Mouse (Mus musculus): ENCODE results near the gene Fgf4. TPM values are rescaled to one million over a fixed set of nuclear protein-coding genes. Genes with fewer than 3 reads are reported as not detected.

The Fgf4 gene
- polyA plus RNA-seq (2014; fragmentation: Nextera tagmentation; extraction: Ambion mirVana): not detected in 2 replicates

DNA sequence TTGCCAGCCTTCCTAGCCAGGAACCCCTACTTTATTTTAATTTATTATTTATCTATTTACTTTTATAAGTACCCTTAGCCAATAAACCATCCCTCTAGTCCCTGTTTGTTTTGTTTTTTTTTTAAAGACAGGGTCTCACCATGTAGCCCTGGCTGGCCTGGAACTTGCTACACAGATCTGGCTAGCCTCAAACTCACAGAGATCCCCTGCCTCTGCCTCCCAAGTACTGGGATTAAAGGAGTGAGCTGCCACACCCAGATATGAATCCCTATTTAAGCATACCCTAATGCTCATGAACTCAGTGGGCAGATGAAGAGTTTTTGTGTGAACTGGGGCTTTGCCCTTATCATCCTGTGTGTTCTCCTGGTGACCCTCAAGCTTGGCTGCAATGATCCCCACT lies at the start of gene Fgf4:
Gene Fgf4, plus strand, starts transcription at position 301 of the 400 bp plus-strand sequence.
- H3K27ac ChIP-seq (ENCODE audit: low read depth, low read length): no peak within 1 kb of the TSS
- H3K4me3 ChIP-seq (ENCODE audit: low read depth, low read length): no peak within 1 kb of the TSS
- peaks cover 15% of the 10 kb centered on the region for H3K27me3 ChIP-seq (replicated peaks; ENCODE audit: control insufficient read depth, insufficient read depth, low read length)
- H3K9me3 ChIP-seq (ENCODE audit: control insufficient read depth, low read length): no peaks in the 10 kb centered on the region
- no peak within 1 kb of the TSS for H3K4me2 ChIP-seq
- no peak for DNase-seq (ENCODE audit: low spot score)
- no peaks in the 10 kb centered on the region for H3K36me3 ChIP-seq (ENCODE audit: control insufficient read depth, insufficient read depth, low read length)
- H3K9ac ChIP-seq (ENCODE audit: low read depth, low read length): no peak within 1 kb of the TSS
- H3K4me1 ChIP-seq (replicated peaks; ENCODE audit: control insufficient read depth, insufficient read depth, low read length): no peaks in the 10 kb centered on the region
- ATAC-seq (replicated peaks; ENCODE audit: low FRiP score): no peak

DNA sequence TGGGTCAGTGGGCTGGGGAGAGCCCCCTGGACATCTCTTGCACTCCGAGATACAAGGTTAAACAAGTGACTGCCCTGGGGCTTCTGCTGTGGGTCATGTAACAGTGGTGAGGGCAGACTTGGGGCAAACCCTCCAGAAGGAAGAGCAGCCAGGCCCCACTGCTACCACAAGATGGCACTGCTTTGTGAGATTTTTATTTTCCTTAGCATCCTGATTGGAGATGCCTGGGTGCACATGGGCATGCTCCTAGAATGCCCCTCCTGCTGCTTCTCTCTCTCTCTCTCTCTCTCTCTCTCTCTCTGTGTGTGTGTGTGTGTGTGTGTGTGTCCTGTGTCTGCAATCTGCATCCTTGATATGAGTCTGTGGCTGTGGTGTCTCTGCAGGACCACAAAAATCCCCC lies 48.7 kb upstream of the Fgf4 start:
- Histone ChIP-seq H3K27me3 (replicated peaks; ENCODE audit: control insufficient read depth, insufficient read depth, low read length) (peaks cover 7% of the 10 kb centered on the region; the same call in 1 of the 2 replicates), H3K9me3 (ENCODE audit: control insufficient read depth, low read length) (no peaks in the 10 kb centered on the region), H3K27ac (ENCODE audit: low read depth, low read length) (no peak overlapping the region), H3K9ac (ENCODE audit: low read depth, low read length) (no peak overlapping the region), H3K4me3 (ENCODE audit: low read depth, low read length) (no peak overlapping the region), H3K36me3 (ENCODE audit: control insufficient read depth, insufficient read depth, low read length) (no peaks in the 10 kb centered on the region), H3K4me2 (no peak overlapping the region), H3K4me1 (replicated peaks; ENCODE audit: control insufficient read depth, insufficient read depth, low read length) (no peaks in the 10 kb centered on the region)
- WGBS: 42% methylated on average over 1 of the region's 1 CpGs
- ATAC-seq (replicated peaks; ENCODE audit: low FRiP score) (no peak), DNase-seq (ENCODE audit: low spot score) (no peak)

DNA sequence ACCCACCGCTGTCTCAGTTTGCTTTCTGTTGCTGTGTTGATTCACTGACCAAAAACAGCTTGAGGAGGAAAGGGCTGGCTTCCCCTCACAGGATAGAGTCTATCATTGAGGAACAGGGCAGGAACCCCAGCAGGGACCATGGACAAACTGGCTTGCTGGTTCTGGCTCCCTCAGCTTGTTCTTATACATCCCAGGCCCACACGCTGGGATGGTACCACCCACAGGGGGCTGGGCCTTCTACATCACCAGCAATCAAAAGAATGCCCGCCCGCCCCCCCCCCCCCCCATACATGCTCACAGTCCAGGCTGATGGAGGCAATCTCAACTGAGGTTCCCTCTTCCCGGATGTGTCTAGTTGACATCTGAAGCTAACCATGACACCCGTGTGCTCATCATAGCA lies 40.1 kb upstream of the Fgf4 start:
- 62% methylated on average over 6 of the region's 6 CpGs for WGBS
- no peak overlapping the region for H3K27ac ChIP-seq (ENCODE audit: low read depth, low read length)
- H3K9me3 ChIP-seq (ENCODE audit: control insufficient read depth, low read length): no peaks in the 10 kb centered on the region
- ATAC-seq (replicated peaks; ENCODE audit: low FRiP score): no peak
- no peak overlapping the region for H3K4me2 ChIP-seq
- no peak overlapping the region for H3K4me3 ChIP-seq (ENCODE audit: low read depth, low read length)
- H3K9ac ChIP-seq (ENCODE audit: low read depth, low read length): no peak overlapping the region
- DNase-seq (ENCODE audit: low spot score): no peak
- H3K4me1 ChIP-seq (replicated peaks; ENCODE audit: control insufficient read depth, insufficient read depth, low read length): peaks cover 18% of the 10 kb centered on the region
- H3K36me3 ChIP-seq (ENCODE audit: control insufficient read depth, insufficient read depth, low read length): no peaks in the 10 kb centered on the region
- peaks cover 5% of the 10 kb centered on the region; the same call in 1 of the 2 replicates for H3K27me3 ChIP-seq (replicated peaks; ENCODE audit: control insufficient read depth, insufficient read depth, low read length)

DNA sequence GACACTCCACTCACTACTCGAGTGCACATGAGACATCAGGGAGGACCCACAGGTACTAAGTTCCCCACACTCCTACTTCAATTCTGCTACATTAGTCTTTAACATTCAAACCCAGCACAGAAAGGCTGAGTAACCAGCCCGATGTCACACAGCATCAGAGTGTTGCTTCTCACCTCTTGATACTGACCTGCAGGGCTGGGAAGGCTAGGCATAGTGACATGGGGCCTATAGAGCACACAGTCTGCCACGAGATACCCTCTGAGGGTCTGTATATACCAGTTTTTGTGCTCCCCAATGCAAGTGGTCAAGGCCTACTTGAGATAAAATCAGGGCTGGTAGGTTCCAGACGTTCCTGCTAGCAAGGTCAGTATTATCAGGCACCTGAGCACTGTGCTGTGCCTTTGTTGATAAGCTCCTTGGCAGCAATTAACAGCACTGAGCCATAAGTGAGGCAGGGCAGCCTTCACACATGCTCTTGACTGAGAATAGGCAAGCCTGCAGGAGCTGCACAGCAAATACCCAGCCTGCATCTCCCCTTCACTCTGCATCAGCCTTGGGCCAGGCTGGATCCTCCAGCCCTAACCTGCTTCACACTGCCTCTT lies 39.1 kb upstream of the Fgf4 start:
- ATAC-seq (replicated peaks; ENCODE audit: low FRiP score): peak; percentile 90

DNA sequence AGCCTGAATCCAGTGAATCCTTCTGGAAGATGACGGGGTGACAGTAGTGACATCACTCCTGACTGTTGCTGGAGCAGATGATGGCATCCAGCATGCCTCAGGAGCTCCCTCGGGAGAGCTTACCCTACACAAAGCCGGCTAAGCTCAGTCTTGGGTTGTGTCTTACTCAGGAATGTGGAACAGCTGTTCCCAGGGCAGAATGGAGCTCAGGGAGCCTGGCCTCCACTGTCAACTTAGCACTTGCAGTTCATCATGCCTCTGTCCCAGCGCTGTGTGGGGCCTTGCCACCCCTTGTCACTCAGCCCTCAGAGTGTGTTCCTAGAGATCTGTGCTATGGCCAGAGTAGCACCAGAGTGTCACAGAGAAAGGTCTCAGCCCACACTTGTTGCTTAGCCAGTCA lies 35.6 kb upstream of the Fgf4 start:
- H3K27me3 ChIP-seq (replicated peaks; ENCODE audit: control insufficient read depth, insufficient read depth, low read length): no peaks in the 10 kb centered on the region; the same call in 1 of the 2 replicates
- peaks cover 19% of the 10 kb centered on the region for H3K4me1 ChIP-seq (replicated peaks; ENCODE audit: control insufficient read depth, insufficient read depth, low read length)
- ATAC-seq (replicated peaks; ENCODE audit: low FRiP score): no peak
- 48% methylated on average over 4 of the region's 4 CpGs for WGBS
- H3K27ac ChIP-seq (ENCODE audit: low read depth, low read length): no peak overlapping the region
- no peak overlapping the region for H3K4me2 ChIP-seq
- H3K4me3 ChIP-seq (ENCODE audit: low read depth, low read length): no peak overlapping the region
- H3K9me3 ChIP-seq (ENCODE audit: control insufficient read depth, low read length): no peaks in the 10 kb centered on the region
- no peaks in the 10 kb centered on the region for H3K36me3 ChIP-seq (ENCODE audit: control insufficient read depth, insufficient read depth, low read length)
- DNase-seq (ENCODE audit: low spot score): no peak
- no peak overlapping the region for H3K9ac ChIP-seq (ENCODE audit: low read depth, low read length)

More for the DNA sequence above, 39.1 kb upstream of the Fgf4 start:
- H3K4me2 ChIP-seq: no peak overlapping the region
- 49% methylated on average over 4 of the region's 4 CpGs for WGBS
- H3K9me3 ChIP-seq (ENCODE audit: control insufficient read depth, low read length): no peaks in the 10 kb centered on the region
- no peak overlapping the region for H3K4me3 ChIP-seq (ENCODE audit: low read depth, low read length)
- peaks cover 5% of the 10 kb centered on the region; the same call in 1 of the 2 replicates for H3K27me3 ChIP-seq (replicated peaks; ENCODE audit: control insufficient read depth, insufficient read depth, low read length)
- no peaks in the 10 kb centered on the region for H3K36me3 ChIP-seq (ENCODE audit: control insufficient read depth, insufficient read depth, low read length)
- peaks cover 19% of the 10 kb centered on the region for H3K4me1 ChIP-seq (replicated peaks; ENCODE audit: control insufficient read depth, insufficient read depth, low read length)
- H3K27ac ChIP-seq (ENCODE audit: low read depth, low read length): no peak overlapping the region
- no peak for DNase-seq (ENCODE audit: low spot score)
- H3K9ac ChIP-seq (ENCODE audit: low read depth, low read length): no peak overlapping the region

DNA sequence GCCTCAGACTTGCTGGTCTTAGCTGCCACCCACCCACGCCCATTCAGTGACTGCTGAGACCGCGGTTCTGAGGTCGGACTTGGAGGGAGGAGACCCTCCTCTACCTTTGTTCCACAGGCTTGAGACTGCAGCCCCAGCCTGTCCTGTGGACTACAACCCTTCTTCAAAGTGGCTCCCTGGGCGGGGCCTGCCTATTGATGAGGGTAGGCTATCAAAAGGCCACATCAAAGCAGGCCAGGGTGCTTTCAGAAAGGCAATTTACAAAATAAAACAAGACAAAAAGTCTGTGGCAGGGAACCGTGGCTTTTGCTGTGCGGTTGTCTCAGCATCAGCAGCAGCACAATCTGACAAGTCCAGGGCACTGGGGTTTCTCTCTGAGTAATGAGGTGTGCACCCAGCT lies 25.3 kb upstream of the Fgf4 start:
- no peak for ATAC-seq (replicated peaks; ENCODE audit: low FRiP score)
- Histone ChIP-seq H3K4me3 (ENCODE audit: low read depth, low read length) (no peak overlapping the region), H3K4me2 (no peak overlapping the region), H3K9ac (ENCODE audit: low read depth, low read length) (no peak overlapping the region), H3K4me1 (replicated peaks; ENCODE audit: control insufficient read depth, insufficient read depth, low read length) (no peaks in the 10 kb centered on the region), H3K9me3 (ENCODE audit: control insufficient read depth, low read length) (no peaks in the 10 kb centered on the region), H3K36me3 (ENCODE audit: control insufficient read depth, insufficient read depth, low read length) (no peaks in the 10 kb centered on the region), H3K27me3 (replicated peaks; ENCODE audit: control insufficient read depth, insufficient read depth, low read length) (peaks cover 18% of the 10 kb centered on the region), H3K27ac (ENCODE audit: low read depth, low read length) (no peak overlapping the region)
- DNase-seq (ENCODE audit: low spot score): no peak
- WGBS: 56% methylated on average over 7 of the region's 7 CpGs

DNA sequence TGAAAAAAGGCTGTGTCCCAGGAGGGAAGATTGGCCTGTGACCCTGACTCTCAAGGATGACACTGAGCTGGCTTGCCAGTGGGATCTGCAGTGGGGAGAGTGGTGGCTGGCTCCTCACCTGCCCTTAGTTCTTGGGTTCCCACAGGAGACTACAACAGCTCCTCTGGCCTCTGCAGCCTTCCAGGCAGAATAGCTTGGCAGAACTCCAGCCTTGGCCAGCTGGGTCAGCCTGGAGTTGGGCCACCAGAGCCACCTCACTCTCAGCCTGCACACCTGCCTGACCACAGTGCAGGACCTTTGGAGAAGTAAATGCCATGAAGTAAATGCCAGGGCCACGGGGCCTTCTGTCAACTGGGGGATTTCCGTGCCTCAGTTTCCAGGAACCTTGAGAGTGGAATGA lies 23.2 kb upstream of the Fgf4 start:
- DNase-seq (ENCODE audit: low spot score): no peak
- Histone ChIP-seq H3K4me1 (replicated peaks; ENCODE audit: control insufficient read depth, insufficient read depth, low read length) (no peaks in the 10 kb centered on the region), H3K9ac (ENCODE audit: low read depth, low read length) (no peak overlapping the region), H3K27me3 (replicated peaks; ENCODE audit: control insufficient read depth, insufficient read depth, low read length) (peaks cover 29% of the 10 kb centered on the region), H3K9me3 (ENCODE audit: control insufficient read depth, low read length) (no peaks in the 10 kb centered on the region), H3K4me2 (no peak overlapping the region), H3K27ac (ENCODE audit: low read depth, low read length) (no peak overlapping the region), H3K36me3 (ENCODE audit: control insufficient read depth, insufficient read depth, low read length) (no peaks in the 10 kb centered on the region), H3K4me3 (ENCODE audit: low read depth, low read length) (no peak overlapping the region)
- no peak for ATAC-seq (replicated peaks; ENCODE audit: low FRiP score)
- WGBS: 87% methylated on average over 2 of the region's 2 CpGs

DNA sequence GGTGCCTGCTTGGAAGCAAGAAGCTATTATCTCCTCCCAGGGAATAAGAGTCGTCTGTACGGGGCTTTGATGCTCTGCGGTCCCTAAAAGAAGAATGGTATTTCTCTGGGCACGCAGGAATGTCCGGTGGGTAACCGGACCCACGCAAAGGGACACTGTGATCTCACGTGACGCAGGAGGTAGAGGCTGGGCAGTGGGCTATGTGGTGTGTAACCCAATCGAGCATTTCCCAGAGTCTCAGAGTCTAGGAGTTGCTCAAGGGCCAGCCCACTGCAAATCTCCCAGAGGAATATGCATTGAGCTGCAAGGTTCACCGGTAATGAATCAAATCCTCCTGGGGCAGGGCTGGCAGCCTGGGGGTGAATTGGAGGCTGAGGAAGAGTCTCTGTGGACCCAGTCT lies 18.8 kb upstream of the Fgf4 start:
- no peak overlapping the region for H3K4me3 ChIP-seq (ENCODE audit: low read depth, low read length)
- H3K36me3 ChIP-seq (ENCODE audit: control insufficient read depth, insufficient read depth, low read length): no peaks in the 10 kb centered on the region
- H3K4me2 ChIP-seq: no peak overlapping the region
- no peaks in the 10 kb centered on the region for H3K9me3 ChIP-seq (ENCODE audit: control insufficient read depth, low read length)
- no peak for ATAC-seq (replicated peaks; ENCODE audit: low FRiP score)
- WGBS: 81% methylated on average over 11 of the region's 11 CpGs
- H3K4me1 ChIP-seq (replicated peaks; ENCODE audit: control insufficient read depth, insufficient read depth, low read length): no peaks in the 10 kb centered on the region
- no peak overlapping the region for H3K27ac ChIP-seq (ENCODE audit: low read depth, low read length)
- DNase-seq (ENCODE audit: low spot score): no peak
- H3K9ac ChIP-seq (ENCODE audit: low read depth, low read length): no peak overlapping the region
- H3K27me3 ChIP-seq (replicated peaks; ENCODE audit: control insufficient read depth, insufficient read depth, low read length): peaks cover 31% of the 10 kb centered on the region

DNA sequence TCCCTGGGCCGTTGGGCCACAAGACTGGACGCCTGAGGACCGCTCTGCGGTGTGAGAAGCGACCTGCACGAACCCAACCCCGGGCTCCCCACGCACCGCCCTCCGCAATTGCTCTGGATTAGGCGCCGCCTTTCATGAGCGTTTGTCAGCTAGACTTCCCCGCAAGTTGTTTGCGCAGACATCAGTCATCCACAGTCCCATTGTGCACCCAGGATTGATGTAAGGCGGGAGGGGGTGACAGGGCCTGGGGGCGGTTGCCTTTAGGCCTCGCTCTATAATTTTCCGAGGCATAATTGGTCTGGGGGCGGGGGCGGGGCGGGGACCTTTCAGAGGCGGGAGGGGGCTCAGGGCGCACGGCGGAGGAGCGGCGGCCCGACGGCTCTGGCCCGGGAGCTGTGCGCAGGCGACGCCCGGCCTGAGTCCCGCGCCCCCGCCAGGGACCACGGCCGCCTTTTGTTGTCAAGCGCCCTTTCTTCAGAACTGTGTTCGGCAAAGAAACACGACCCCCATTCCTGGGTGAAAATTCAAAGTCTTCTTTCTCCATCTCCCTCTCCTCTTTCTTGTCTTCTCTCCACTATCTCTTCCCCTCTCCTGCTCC lies 9.2 kb upstream of the Fgf4 start, which contains the start of gene Fgf3:
Gene Fgf3, plus strand, starts transcription at position 193 of the 598 bp plus-strand sequence.
- Histone ChIP-seq H3K27ac (ENCODE audit: low read depth, low read length) (no peak within 1 kb of the TSS), H3K4me2 (peak within 1 kb of the TSS; percentile 53), H3K9ac (ENCODE audit: low read depth, low read length) (no peak within 1 kb of the TSS), H3K4me1 (replicated peaks; ENCODE audit: control insufficient read depth, insufficient read depth, low read length) (no peaks in the 10 kb centered on the region), H3K36me3 (ENCODE audit: control insufficient read depth, insufficient read depth, low read length) (no peaks in the 10 kb centered on the region), H3K9me3 (ENCODE audit: control insufficient read depth, low read length) (no peaks in the 10 kb centered on the region), H3K27me3 (replicated peaks; ENCODE audit: control insufficient read depth, insufficient read depth, low read length) (peaks cover 76% of the 10 kb centered on the region), H3K4me3 (ENCODE audit: low read depth, low read length) (peak within 1 kb of the TSS; percentile 31)
- DNase-seq (ENCODE audit: low spot score) (no peak), ATAC-seq (replicated peaks; ENCODE audit: low FRiP score) (no peak)
- WGBS: 2% methylated on average over 43 of the region's 43 CpGs
